Mouse (Mus musculus) cortical plate, adult 2 months (tissue): Measurements from ENCODE around the gene Hps5.

Source experiments
- CTCF ChIP-seq: fragments of 200-500 bp; IDR thresholded peaks from 2 replicates; pipeline ENCODE4 v1.5.1; 2011; ENCODE audit warnings: mild to moderate bottlenecking, control low read depth, low read length; ENCODE audit not compliant: insufficient read depth; ENCODE audit errors: extremely low read depth
- POLR2A ChIP-seq: fragments of 200-500 bp; IDR thresholded peaks from 2 replicates; pipeline ENCODE4 v1.6.1; 2011; ENCODE audit warnings: mild to moderate bottlenecking, low read length, control low read depth; ENCODE audit not compliant: insufficient read depth; ENCODE audit errors: extremely low read depth

- TF ChIP-seq CTCF: no peak
- TF ChIP-seq POLR2A: no peak
Measured at GRCm38 (mm10) chr7:46810325-46810724, 14.5 kb upstream of the Hps5 start.
